Mouse (Mus musculus): ENCODE results near the gene Tspan9. TPM values are rescaled to one million over a fixed set of nuclear protein-coding genes. Genes with fewer than 3 reads are reported as not detected.

The Tspan9 gene
- polyA plus RNA-seq, 1 experiment from 2014 or later, result 29.3 TPM

GRCm38 (mm10) chr6:128115121-128115520 lies 28.3 kb downstream of the Tspan9 start:
- no peak for ATAC-seq
- Histone ChIP-seq H3K4me3 (replicated peaks) (no peak overlapping the region), H3K27me3 (no peaks in the 10 kb centered on the region), H3K4me2 (replicated peaks) (no peak overlapping the region), H3K9me3 (no peaks in the 10 kb centered on the region), H3K4me1 (replicated peaks) (peaks cover 42% of the 10 kb centered on the region), H3K36me3 (no peaks in the 10 kb centered on the region), H3K9ac (replicated peaks) (no peak overlapping the region), H3K27ac (no peak overlapping the region)
- WGBS, result 83% methylated on average over 6 of the region's 6 CpGs

GRCm38 (mm10) chr6:128112605-128113004 lies 30.8 kb downstream of the Tspan9 start:
- WGBS, result 22% methylated on average over 3 of the region's 3 CpGs

GRCm38 (mm10) chr6:128111784-128112183 lies 31.6 kb downstream of the Tspan9 start:
- no peak for ATAC-seq
- no peaks in the 10 kb centered on the region for H3K27me3 ChIP-seq
- H3K9me3 ChIP-seq, result no peaks in the 10 kb centered on the region
- WGBS, result 50% methylated on average over 7 of the region's 7 CpGs
- no peak overlapping the region for H3K9ac ChIP-seq (replicated peaks)
- H3K27ac ChIP-seq, result no peak overlapping the region; the same call in 1 of the 2 replicates
- H3K4me3 ChIP-seq (replicated peaks), result no peak overlapping the region
- no peaks in the 10 kb centered on the region for H3K36me3 ChIP-seq
- H3K4me1 ChIP-seq (replicated peaks), result peaks cover 42% of the 10 kb centered on the region
- H3K4me2 ChIP-seq (replicated peaks), result no peak overlapping the region

More at GRCm38 (mm10) chr6:128112605-128113004, 30.8 kb downstream of the Tspan9 start:
- H3K36me3 ChIP-seq, result no peaks in the 10 kb centered on the region
- no peak overlapping the region for H3K4me3 ChIP-seq (replicated peaks)
- ATAC-seq, result 0 out of 2 replicates have a peak, but pooled peaks have one; percentile 34
- H3K9me3 ChIP-seq, result no peaks in the 10 kb centered on the region
- H3K4me1 ChIP-seq (replicated peaks), result peaks cover 43% of the 10 kb centered on the region
- H3K27me3 ChIP-seq, result no peaks in the 10 kb centered on the region
- no peak overlapping the region for H3K9ac ChIP-seq (replicated peaks)
- no peak overlapping the region for H3K4me2 ChIP-seq (replicated peaks)
- H3K27ac ChIP-seq, result peak overlapping the region; percentile 51

- Histone ChIP-seq H3K4me3 (replicated peaks) (no peak overlapping the region), H3K4me2 (replicated peaks) (no peak overlapping the region), H3K9ac (replicated peaks) (no peak overlapping the region), H3K9me3 (no peaks in the 10 kb centered on the region), H3K27ac (no peak overlapping the region), H3K36me3 (no peaks in the 10 kb centered on the region), H3K27me3 (no peaks in the 10 kb centered on the region), H3K4me1 (replicated peaks) (peaks cover 52% of the 10 kb centered on the region)
- no peak for ATAC-seq
- 85% methylated on average over 7 of the region's 7 CpGs for WGBS
These were observed 34.9 kb downstream of the Tspan9 start for GRCm38 (mm10) chr6:128108324-128109035.

- peaks cover 50% of the 10 kb centered on the region for H3K4me1 ChIP-seq (replicated peaks)
These were observed 35.7 kb downstream of the Tspan9 start for GRCm38 (mm10) chr6:128107698-128108097.

GRCm38 (mm10) chr6:128106154-128106553 lies 37.2 kb downstream of the Tspan9 start:
- Histone ChIP-seq H3K36me3 (no peaks in the 10 kb centered on the region), H3K9me3 (no peaks in the 10 kb centered on the region), H3K27me3 (no peaks in the 10 kb centered on the region), H3K27ac (no peak overlapping the region), H3K9ac (replicated peaks) (no peak overlapping the region), H3K4me3 (replicated peaks) (no peak overlapping the region), H3K4me1 (replicated peaks) (peaks cover 42% of the 10 kb centered on the region), H3K4me2 (replicated peaks) (no peak overlapping the region)
- 90% methylated on average over 3 of the region's 3 CpGs for WGBS
- no peak for ATAC-seq

More at GRCm38 (mm10) chr6:128107698-128108097, 35.7 kb downstream of the Tspan9 start:
- Histone ChIP-seq H3K4me3 (replicated peaks) (no peak overlapping the region), H3K9ac (replicated peaks) (no peak overlapping the region), H3K9me3 (no peaks in the 10 kb centered on the region), H3K4me2 (replicated peaks) (no peak overlapping the region), H3K27me3 (no peaks in the 10 kb centered on the region), H3K27ac (0 out of 2 replicates have a peak overlapping the region, but pooled peaks have one; percentile 47), H3K36me3 (no peaks in the 10 kb centered on the region)
- ATAC-seq, result no peak
- WGBS, result 77% methylated on average over 8 of the region's 8 CpGs

- WGBS, result 73% methylated on average over 7 of the region's 7 CpGs
- ATAC-seq, result no peak
These were observed 38.6 kb downstream of the Tspan9 start for GRCm38 (mm10) chr6:128104712-128105324.

GRCm38 (mm10) chr6:128103874-128104273 lies 39.5 kb downstream of the Tspan9 start:
- H3K4me2 ChIP-seq (replicated peaks), result no peak overlapping the region
- H3K4me1 ChIP-seq (replicated peaks), result peaks cover 45% of the 10 kb centered on the region
- no peak for ATAC-seq
- no peaks in the 10 kb centered on the region for H3K27me3 ChIP-seq
- 80% methylated on average over 5 of the region's 5 CpGs for WGBS
- no peak overlapping the region for H3K27ac ChIP-seq
- no peak overlapping the region for H3K9ac ChIP-seq (replicated peaks)
- no peak overlapping the region for H3K4me3 ChIP-seq (replicated peaks)
- H3K36me3 ChIP-seq, result no peaks in the 10 kb centered on the region
- no peaks in the 10 kb centered on the region for H3K9me3 ChIP-seq

More at GRCm38 (mm10) chr6:128104712-128105324, 38.6 kb downstream of the Tspan9 start:
- H3K9me3 ChIP-seq, result no peaks in the 10 kb centered on the region
- H3K36me3 ChIP-seq, result no peaks in the 10 kb centered on the region
- H3K9ac ChIP-seq (replicated peaks), result no peak overlapping the region
- peaks cover 42% of the 10 kb centered on the region for H3K4me1 ChIP-seq (replicated peaks)
- H3K27ac ChIP-seq, result no peak overlapping the region
- H3K4me3 ChIP-seq (replicated peaks), result no peak overlapping the region
- no peaks in the 10 kb centered on the region for H3K27me3 ChIP-seq
- H3K4me2 ChIP-seq (replicated peaks), result no peak overlapping the region

GRCm38 (mm10) chr6:128102296-128102999 lies 40.9 kb downstream of the Tspan9 start:
- no peak overlapping the region for H3K4me3 ChIP-seq (replicated peaks)
- H3K27ac ChIP-seq, result peak overlapping the region; percentile 54; the same call in 1 of the 2 replicates
- WGBS, result 49% methylated on average over 6 of the region's 6 CpGs
- H3K36me3 ChIP-seq, result no peaks in the 10 kb centered on the region
- no peak overlapping the region for H3K4me2 ChIP-seq (replicated peaks)
- no peak overlapping the region for H3K9ac ChIP-seq (replicated peaks)
- H3K9me3 ChIP-seq, result no peaks in the 10 kb centered on the region
- H3K27me3 ChIP-seq, result no peaks in the 10 kb centered on the region
- peaks cover 42% of the 10 kb centered on the region for H3K4me1 ChIP-seq (replicated peaks)
- ATAC-seq, result peak; percentile 46; the same call in 1 of the 2 replicates

GRCm38 (mm10) chr6:128099871-128100270 lies 43.5 kb downstream of the Tspan9 start:
- H3K27ac ChIP-seq, result no peak overlapping the region
- no peaks in the 10 kb centered on the region for H3K36me3 ChIP-seq
- H3K4me2 ChIP-seq (replicated peaks), result no peak overlapping the region
- no peak for ATAC-seq
- peaks cover 23% of the 10 kb centered on the region for H3K4me1 ChIP-seq (replicated peaks)
- WGBS, result 80% methylated on average over 5 of the region's 5 CpGs
- no peak overlapping the region for H3K4me3 ChIP-seq (replicated peaks)
- no peak overlapping the region for H3K9ac ChIP-seq (replicated peaks)
- no peaks in the 10 kb centered on the region for H3K9me3 ChIP-seq
- H3K27me3 ChIP-seq, result no peaks in the 10 kb centered on the region

GRCm38 (mm10) chr6:128099190-128099589 lies 44.2 kb downstream of the Tspan9 start:
- H3K27ac ChIP-seq, result no peak overlapping the region

GRCm38 (mm10) chr6:128096521-128096920 lies 46.9 kb downstream of the Tspan9 start:
- H3K4me3 ChIP-seq (replicated peaks), result no peak overlapping the region
- peaks cover 4% of the 10 kb centered on the region; the same call in 1 of the 2 replicates for H3K4me1 ChIP-seq (replicated peaks)
- H3K4me2 ChIP-seq (replicated peaks), result no peak overlapping the region
- 88% methylated on average over 7 of the region's 7 CpGs for WGBS
- no peak overlapping the region for H3K27ac ChIP-seq
- H3K9ac ChIP-seq (replicated peaks), result no peak overlapping the region
- no peaks in the 10 kb centered on the region for H3K36me3 ChIP-seq
- H3K9me3 ChIP-seq, result no peaks in the 10 kb centered on the region
- ATAC-seq, result no peak
- H3K27me3 ChIP-seq, result no peaks in the 10 kb centered on the region

More at GRCm38 (mm10) chr6:128099190-128099589, 44.2 kb downstream of the Tspan9 start:
- WGBS, result 74% methylated on average over 9 of the region's 9 CpGs
- no peak for ATAC-seq
- Histone ChIP-seq H3K4me1 (replicated peaks) (peaks cover 18% of the 10 kb centered on the region), H3K36me3 (no peaks in the 10 kb centered on the region), H3K27me3 (no peaks in the 10 kb centered on the region), H3K4me2 (replicated peaks) (no peak overlapping the region), H3K9ac (replicated peaks) (no peak overlapping the region), H3K9me3 (no peaks in the 10 kb centered on the region), H3K4me3 (replicated peaks) (no peak overlapping the region)
